Mouse (Mus musculus) CD4-positive naive resting alpha-beta T cell, adult 76 days (primary cell): ENCODE results near the gene Pigf. TPM values are rescaled to one million over a fixed set of nuclear protein-coding genes. Genes with fewer than 3 reads are reported as not detected.

Source experiments
- total RNA-seq: library from RNA; stranded (reverse); gene quantifications from one replicate; pipeline ENCODE4 v1.2.4, GENCODE M21; 2023

Gene Pigf
- total RNA-seq = 7.8 TPM

GRCm38 (mm10) chr17:87025269-87025949, at the start of gene Pigf, which contains the start of gene Cript:
TSS of gene Pigf (minus strand) at chr17:87025406.
TSS of gene Cript (plus strand) at chr17:87025550.

GRCm38 (mm10) chr17:86962894-86963585, 62.2 kb downstream of the Pigf start, which contains the start of gene Rhoq:
TSS of gene Rhoq (plus strand) at chr17:86963082.

GRCm38 (mm10) chr17:86947840-86948796, 77.1 kb downstream of the Pigf start, which contains the start of gene Atp6v1e2:
TSS of gene Atp6v1e2 (minus strand) at chr17:86947897.

Other genes starting within 250 kb of the Pigf start
- not detected for gene Tmem247, start 108.1 kb downstream of the Pigf start, total RNA-seq
- gene Atp6v1e2, start 77.5 kb downstream of the Pigf start, total RNA-seq = not detected
- 6.7 TPM for gene Rhoq, start 62.3 kb downstream of the Pigf start, total RNA-seq
- 77.9 TPM for gene Cript, start 144 bp upstream of the Pigf start, total RNA-seq
- gene Socs5, start 82.3 kb upstream of the Pigf start, total RNA-seq = 15.6 TPM
- 13.2 TPM for gene Mcfd2, start 240.5 kb upstream of the Pigf start, total RNA-seq